Mouse (Mus musculus) kidney, embryonic 16.5 days (tissue): ENCODE data around the gene Fam193a. TPM values are rescaled to one million over a fixed set of nuclear protein-coding genes. Genes with fewer than 3 reads are reported as not detected.
A peak's percentile ranks its signal among the peaks of the same experiment; 100 is the strongest.

Source experiments
- ATAC-seq: fragments of 200-750 bp; cut with Nextera tagmentation; 2 replicates; pipeline ENCODE4 v1.8.0; 2017; ENCODE audit warnings: moderate TSS enrichment; ENCODE audit not compliant: low FRiP score, low TSS enrichment
- H3K27ac ChIP-seq: fragments of 300-500 bp; sonication (generic); 2 replicates; pipeline ENCODE4 v1.5.1; 2014; ENCODE audit warnings: low read length
- H3K27me3 ChIP-seq: fragments of 300-500 bp; sonication (generic); 2 replicates; pipeline ENCODE4 v1.6.1; 2014; ENCODE audit warnings: low read length, control low read depth, mixed read lengths; ENCODE audit not compliant: insufficient read depth
- H3K36me3 ChIP-seq: fragments of 300-500 bp; sonication (generic); 2 replicates; pipeline ENCODE4 v1.6.1; 2014; ENCODE audit warnings: low read length, control low read depth, mixed read lengths; ENCODE audit not compliant: insufficient read depth
- H3K4me1 ChIP-seq: fragments of 300-500 bp; sonication (generic); 2 replicates; pipeline ENCODE4 v1.6.1; 2014; ENCODE audit warnings: low read length, control low read depth, mixed read lengths; ENCODE audit not compliant: insufficient read depth
- H3K4me2 ChIP-seq: fragments of 300-500 bp; sonication (generic); replicated peaks from 2 replicates; pipeline ENCODE4 v1.6.1; 2014; ENCODE audit warnings: low read depth, low read length
- H3K4me3 ChIP-seq: fragments of 300-500 bp; sonication (generic); 2 replicates; pipeline ENCODE4 v1.5.1; 2014; ENCODE audit warnings: mild to moderate bottlenecking, low read length
- H3K9ac ChIP-seq: fragments of 300-500 bp; sonication (generic); replicated peaks from 2 replicates; pipeline ENCODE4 v1.6.1; 2014; ENCODE audit warnings: low read length
- H3K9me3 ChIP-seq: fragments of 300-500 bp; sonication (generic); 2 replicates; pipeline ENCODE4 v1.6.1; 2016; ENCODE audit warnings: low read length, control low read depth
- WGBS: fragments of 180-500 bp; shearing (Covaris S2); extraction: QIAGEN DNeasy Blood & Tissue Kit; methylation state at CpG from one replicate; pipeline ENCODE4 v1.1.7; 2014; 5-methylcytosine and 5-hydroxymethylcytosine counted together
- polyA plus RNA-seq: library from polyadenylated mRNA; unstranded; fragments of >200 nt; fragmentation: Nextera tagmentation; extraction: Ambion mirVana; gene quantifications from 2 replicates; pipeline ENCODE4 v1.2.1, GENCODE M21; 2015

Fam193a gene
- polyA plus RNA-seq = 10.1 and 11.4 TPM in 2 replicates

DNA sequence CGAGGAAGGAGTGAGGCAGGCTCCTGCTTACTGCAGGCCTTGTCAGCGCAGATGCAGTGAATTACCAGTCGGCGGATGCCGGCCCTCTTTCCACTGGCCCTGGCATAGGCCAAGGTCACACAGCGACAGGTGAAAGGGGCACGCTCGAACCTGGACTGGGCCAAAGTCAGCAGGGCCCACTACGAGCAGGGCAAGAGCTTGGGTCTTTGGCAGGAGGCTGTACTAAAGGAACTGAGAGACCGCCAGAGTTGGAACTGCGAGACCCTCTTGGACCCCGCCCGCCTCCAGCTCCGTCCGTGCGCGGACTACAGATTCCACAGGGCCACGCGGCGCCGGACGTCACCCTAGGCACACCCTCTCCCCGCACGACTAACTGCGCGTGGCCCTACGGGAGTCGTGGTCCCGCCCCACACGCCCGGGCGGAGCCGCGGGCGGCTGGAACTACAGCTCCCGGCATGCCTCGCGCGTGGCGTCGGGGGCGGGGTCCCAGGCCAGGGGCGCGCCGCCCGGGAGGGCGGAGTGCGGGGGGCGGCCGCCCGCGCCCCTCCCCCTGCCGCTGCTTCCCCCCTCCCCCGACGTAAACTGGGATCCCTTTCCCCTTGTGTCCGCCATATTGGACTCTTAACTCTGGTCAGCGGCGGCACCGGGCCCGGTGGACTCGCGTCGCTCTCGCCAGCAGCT lies at the start of gene Fam193a:
Gene Fam193a, plus strand, starts transcription at position 593 of the 681 bp plus-strand sequence.
- peaks cover 21% of the 10 kb centered on the region for H3K4me1 ChIP-seq
- peak within 1 kb of the TSS; percentile 88 for H3K27ac ChIP-seq
- H3K9me3 ChIP-seq = no peaks in the 10 kb centered on the region
- H3K36me3 ChIP-seq = peaks cover 3% of the 10 kb centered on the region; the same call in 1 of the 2 replicates
- peak within 1 kb of the TSS; percentile 91 for H3K9ac ChIP-seq
- peak within 1 kb of the TSS; percentile 90 for H3K4me2 ChIP-seq
- H3K27me3 ChIP-seq = no peaks in the 10 kb centered on the region
- H3K4me3 ChIP-seq = peak within 1 kb of the TSS; percentile 88
- WGBS = under 1% methylated on average over 48 of the region's 64 CpGs
- ATAC-seq = peak; percentile 100

DNA sequence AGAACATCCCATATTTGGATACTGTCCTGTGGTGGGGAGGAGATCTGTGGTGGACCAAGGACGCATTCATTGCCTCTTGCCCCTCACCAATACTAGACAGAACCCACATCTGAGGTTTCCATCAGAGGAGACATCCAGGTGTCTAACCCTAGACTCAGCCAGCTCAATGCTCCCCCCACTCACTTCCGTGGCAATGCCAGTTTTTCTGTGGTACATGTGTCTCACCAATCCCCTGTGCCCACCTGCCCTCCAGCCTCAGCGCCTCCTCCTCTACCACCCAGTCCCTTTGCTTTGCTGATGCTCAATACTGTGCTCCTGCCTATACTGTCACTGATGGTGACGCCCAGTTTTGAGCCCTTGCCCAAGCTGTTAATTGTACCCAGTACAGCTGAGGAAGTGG lies 48.5 kb upstream of the Fam193a start:
- Histone ChIP-seq H3K4me1 (no peaks in the 10 kb centered on the region), H3K9me3 (no peaks in the 10 kb centered on the region), H3K36me3 (no peaks in the 10 kb centered on the region), H3K27ac (no peak overlapping the region), H3K4me2 (no peak overlapping the region), H3K9ac (no peak overlapping the region), H3K4me3 (no peak overlapping the region), H3K27me3 (no peaks in the 10 kb centered on the region)
- WGBS = 85% methylated on average over 4 of the region's 4 CpGs
- no peak for ATAC-seq

GRCm38 (mm10) chr5:34325286-34325685 lies 44.4 kb upstream of the Fam193a start:
- H3K4me3 ChIP-seq = no peak overlapping the region
- H3K27me3 ChIP-seq = no peaks in the 10 kb centered on the region
- no peak for ATAC-seq
- H3K9me3 ChIP-seq = no peaks in the 10 kb centered on the region
- H3K36me3 ChIP-seq = no peaks in the 10 kb centered on the region
- H3K9ac ChIP-seq = no peak overlapping the region
- H3K4me1 ChIP-seq = peaks cover 6% of the 10 kb centered on the region; the same call in 1 of the 2 replicates
- H3K27ac ChIP-seq = no peak overlapping the region
- no peak overlapping the region for H3K4me2 ChIP-seq

- Histone ChIP-seq H3K36me3 (no peaks in the 10 kb centered on the region), H3K9ac (no peak overlapping the region), H3K4me2 (no peak overlapping the region), H3K4me3 (no peak overlapping the region), H3K9me3 (no peaks in the 10 kb centered on the region), H3K27me3 (no peaks in the 10 kb centered on the region), H3K27ac (no peak overlapping the region), H3K4me1 (peaks cover 6% of the 10 kb centered on the region; the same call in 1 of the 2 replicates)
- WGBS = 35% methylated on average over 4 of the region's 4 CpGs
- no peak for ATAC-seq
Observed at GRCm38 (mm10) chr5:34326249-34326691, 43.5 kb upstream of the Fam193a start.

DNA sequence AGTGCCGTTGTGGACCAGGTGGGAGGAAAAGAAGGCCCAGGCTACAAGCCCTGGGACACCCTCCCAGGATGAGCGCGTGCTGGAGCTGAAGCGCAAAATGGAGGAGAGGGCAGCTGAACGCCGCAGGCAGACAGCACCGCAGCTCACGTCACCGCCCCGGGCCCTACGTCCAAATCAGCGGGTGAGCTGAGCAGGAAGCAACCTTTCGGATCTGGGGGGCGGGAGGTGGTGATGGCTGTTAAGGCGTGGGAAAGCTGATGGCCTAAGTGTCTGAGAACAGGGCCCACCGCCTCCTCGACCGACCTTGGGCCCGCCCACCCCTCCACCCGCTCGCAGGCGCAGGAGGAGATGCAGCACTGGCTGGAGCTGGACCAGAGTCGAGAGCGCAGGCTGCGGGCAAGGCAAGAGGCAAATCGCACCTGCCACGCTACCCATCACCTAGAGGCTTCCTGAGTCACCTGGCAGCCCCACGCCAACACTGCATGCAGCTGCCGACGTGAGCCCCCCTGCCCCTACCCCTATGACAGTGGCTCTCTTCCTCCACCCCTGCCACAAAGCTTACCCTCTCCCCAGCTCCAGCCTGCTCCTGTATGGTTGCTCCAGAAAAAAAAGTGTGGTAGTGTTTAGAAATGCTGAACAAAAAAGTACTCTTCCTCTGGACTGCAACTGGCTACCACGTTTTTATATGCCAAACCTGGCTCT lies 42.7 kb upstream of the Fam193a start:
- H3K4me1 ChIP-seq = peaks cover 6% of the 10 kb centered on the region; the same call in 1 of the 2 replicates
- peak; percentile 86 for ATAC-seq
- 12% methylated on average over 31 of the region's 31 CpGs for WGBS

GRCm38 (mm10) chr5:34330136-34330535 lies 39.6 kb upstream of the Fam193a start:
- ATAC-seq = no peak
- H3K9ac ChIP-seq = no peak overlapping the region
- peaks cover 6% of the 10 kb centered on the region for H3K4me1 ChIP-seq
- H3K36me3 ChIP-seq = no peaks in the 10 kb centered on the region
- WGBS = 81% methylated on average over 2 of the region's 2 CpGs
- no peaks in the 10 kb centered on the region for H3K9me3 ChIP-seq
- no peaks in the 10 kb centered on the region for H3K27me3 ChIP-seq
- H3K27ac ChIP-seq = no peak overlapping the region
- H3K4me2 ChIP-seq = no peak overlapping the region
- no peak overlapping the region for H3K4me3 ChIP-seq

More for the DNA sequence above, 42.7 kb upstream of the Fam193a start:
- Histone ChIP-seq H3K27me3 (no peaks in the 10 kb centered on the region), H3K9me3 (no peaks in the 10 kb centered on the region), H3K27ac (no peak overlapping the region), H3K9ac (peak overlapping the region; percentile 49), H3K36me3 (no peaks in the 10 kb centered on the region), H3K4me2 (peak overlapping the region; percentile 57), H3K4me3 (peak overlapping the region; percentile 35)

DNA sequence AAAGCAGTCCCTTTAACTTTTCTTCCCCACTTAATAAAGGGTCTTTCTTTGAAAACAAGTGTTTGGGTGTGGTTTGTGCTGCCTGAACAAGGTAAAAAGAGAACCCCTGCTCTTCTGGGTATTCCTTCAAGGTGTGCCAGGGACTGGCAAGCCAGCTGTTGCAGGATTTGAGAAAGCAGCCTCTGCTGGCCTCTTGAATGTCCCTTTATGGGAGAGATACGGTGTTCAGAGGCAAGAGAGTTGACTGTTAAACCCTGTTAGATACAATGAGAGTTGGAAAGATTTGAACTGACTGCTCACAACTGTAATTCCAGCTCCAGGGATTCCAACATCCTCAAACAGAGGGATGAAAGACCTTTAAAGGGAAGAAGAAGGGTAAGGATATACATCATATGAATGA lies 35.7 kb upstream of the Fam193a start:
- H3K9me3 ChIP-seq = no peaks in the 10 kb centered on the region
- H3K4me1 ChIP-seq = peaks cover 20% of the 10 kb centered on the region
- 83% methylated on average over 1 of the region's 1 CpGs for WGBS
- ATAC-seq = no peak
- no peak overlapping the region for H3K27ac ChIP-seq
- H3K27me3 ChIP-seq = no peaks in the 10 kb centered on the region
- H3K36me3 ChIP-seq = 0 out of 2 replicates have a peak, but pooled peaks cover 1% of the 10 kb centered on the region
- H3K4me2 ChIP-seq = no peak overlapping the region
- H3K4me3 ChIP-seq = no peak overlapping the region
- no peak overlapping the region for H3K9ac ChIP-seq

GRCm38 (mm10) chr5:34335539-34336096 lies 34.1 kb upstream of the Fam193a start:
- ATAC-seq = peak; percentile 78
- Histone ChIP-seq H3K27ac (peak overlapping the region; percentile 92), H3K9me3 (no peaks in the 10 kb centered on the region)

DNA sequence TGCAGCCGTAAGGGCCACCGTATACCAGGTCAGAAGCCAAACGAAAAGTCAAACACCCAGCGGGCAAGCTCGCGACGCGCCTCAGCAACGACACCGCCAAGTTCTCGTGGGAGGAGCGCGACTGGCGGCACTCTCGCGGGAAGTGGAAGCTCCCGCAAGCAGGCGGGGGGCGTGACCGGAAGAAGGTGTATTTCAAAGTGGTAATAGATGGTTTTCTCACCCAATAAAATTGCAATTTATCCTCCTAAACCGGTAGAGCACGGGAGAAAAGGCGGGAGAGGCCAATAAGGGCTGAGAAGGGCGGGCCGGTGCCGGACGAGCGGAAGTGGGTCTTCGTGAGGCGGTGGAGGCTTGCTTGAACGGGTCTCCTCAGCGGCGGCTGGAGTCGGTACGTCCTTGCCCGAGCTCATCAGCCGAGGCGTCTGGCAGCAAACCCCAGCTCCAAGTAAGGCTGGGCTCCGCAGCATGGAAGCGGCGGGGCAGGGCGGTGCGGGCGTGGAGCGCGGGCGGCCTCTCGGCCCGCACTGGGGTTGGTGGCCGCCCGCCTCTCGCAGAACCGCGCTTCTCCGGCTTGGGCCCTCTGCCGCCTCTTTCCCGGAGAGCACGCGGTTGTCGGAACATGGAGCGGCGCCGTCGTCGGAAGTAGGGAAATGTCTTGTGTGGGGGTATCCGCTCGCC lies 33.5 kb upstream of the Fam193a start, which contains the start of gene Rnf4:
Gene Rnf4, plus strand, starts transcription at position 193 of the 678 bp plus-strand sequence.
- H3K27me3 ChIP-seq = no peaks in the 10 kb centered on the region
- peak within 1 kb of the TSS; percentile 98 for H3K9ac ChIP-seq
- peak within 1 kb of the TSS; percentile 98 for H3K27ac ChIP-seq
- peaks cover 23% of the 10 kb centered on the region for H3K4me1 ChIP-seq
- H3K4me3 ChIP-seq = peak within 1 kb of the TSS; percentile 98
- peak; percentile 97 for ATAC-seq
- no peaks in the 10 kb centered on the region for H3K9me3 ChIP-seq
- H3K4me2 ChIP-seq = peak within 1 kb of the TSS; percentile 91
- WGBS = 0% methylated on average over 67 of the region's 67 CpGs
- 0 out of 2 replicates have a peak, but pooled peaks cover 3% of the 10 kb centered on the region for H3K36me3 ChIP-seq

More at GRCm38 (mm10) chr5:34335539-34336096, 34.1 kb upstream of the Fam193a start:
- Histone ChIP-seq H3K27me3 (no peaks in the 10 kb centered on the region), H3K4me2 (peak overlapping the region; percentile 83), H3K9ac (peak overlapping the region; percentile 98), H3K36me3 (0 out of 2 replicates have a peak, but pooled peaks cover 3% of the 10 kb centered on the region), H3K4me1 (peaks cover 23% of the 10 kb centered on the region), H3K4me3 (peak overlapping the region; percentile 98)
- WGBS = 1% methylated on average over 21 of the region's 21 CpGs
